Mouse (Mus musculus) olfactory bulb, adult 2 months (tissue): ENCODE results near the gene Unc5cl. TPM values are rescaled to one million over a fixed set of nuclear protein-coding genes. Genes with fewer than 3 reads are reported as not detected.

Experiments used
- H3K27ac ChIP-seq: fragments of 200-500 bp; 2 replicates; pipeline ENCODE4 v1.5.1; 2012; ENCODE audit warnings: low read depth, low read length; ENCODE audit not compliant: insufficient read depth
- H3K4me1 ChIP-seq: fragments of 200-500 bp; 2 replicates; pipeline ENCODE4 v1.6.1; 2012; ENCODE audit warnings: low read length; ENCODE audit not compliant: control insufficient read depth, insufficient read depth
- H3K4me3 ChIP-seq: fragments of 200-500 bp; 2 replicates; pipeline ENCODE4 v1.5.1; 2012; ENCODE audit warnings: mild to moderate bottlenecking, low read depth, low read length, moderate library complexity; ENCODE audit not compliant: insufficient read depth
- CTCF ChIP-seq: fragments of 200-500 bp; IDR thresholded peaks from 2 replicates; pipeline ENCODE4 v1.5.1; 2012; ENCODE audit warnings: low read depth, mild to moderate bottlenecking, low read length, moderate library complexity; ENCODE audit not compliant: insufficient read depth
- POLR2A ChIP-seq: fragments of 200-500 bp; IDR thresholded peaks from 2 replicates; pipeline ENCODE4 v1.6.1; 2012; ENCODE audit warnings: mild to moderate bottlenecking, low read depth, low read length, moderate library complexity; ENCODE audit not compliant: insufficient read depth
- WGBS: fragments of 180-500 bp; shearing (Covaris S2); methylation state at CpG from one replicate; pipeline ENCODE4 v1.1.7; 2018; 5-methylcytosine and 5-hydroxymethylcytosine counted together
- polyA plus RNA-seq: library from polyadenylated mRNA; stranded (reverse); fragments of >200 nt; gene quantifications from 2 replicates; pipeline ENCODE4 v1.2.4, GENCODE M21; 2012; ENCODE audit warnings: low replicate concordance; ENCODE audit not compliant: missing spikeins, insufficient read depth, insufficient read length

Gene Unc5cl
- polyA plus RNA-seq, 1 experiment = not detected

DNA sequence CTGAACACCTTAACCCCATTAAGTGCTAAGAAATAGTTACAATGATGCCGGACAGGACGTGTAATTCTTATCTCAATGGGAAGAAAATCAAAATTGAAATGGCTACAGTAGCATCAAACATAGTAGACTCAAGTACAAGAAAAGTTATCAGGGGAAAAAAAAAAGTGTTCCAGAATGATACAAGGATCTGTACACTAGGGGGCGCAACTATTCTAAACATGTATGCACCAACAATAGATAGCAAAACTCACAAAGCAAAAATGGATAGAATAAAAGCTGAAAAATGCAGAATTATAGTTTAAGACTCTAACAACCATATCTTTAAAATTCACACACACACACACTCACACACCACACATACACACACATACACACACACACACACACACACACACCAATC is 134.0 kb downstream of the Unc5cl start:
- Histone ChIP-seq H3K27ac (no peak overlapping the region), H3K4me1 (peaks cover 10% of the 10 kb centered on the region), H3K4me3 (no peak overlapping the region)
- 74% methylated on average over 3 of the region's 3 CpGs for WGBS
- TF ChIP-seq CTCF = no peak
- TF ChIP-seq POLR2A = no peak

Other genes starting within 250 kb of the Unc5cl start
- not detected in 2 replicates for gene Trem1, start 222.1 kb upstream of the Unc5cl start, polyA plus RNA-seq
- gene Trem3, start 207.1 kb upstream of the Unc5cl start, polyA plus RNA-seq = not detected in 2 replicates
- not detected in 2 replicates for gene Treml4, start 190.6 kb upstream of the Unc5cl start, polyA plus RNA-seq
- not detected in 2 replicates for gene Treml2, start 155.4 kb upstream of the Unc5cl start, polyA plus RNA-seq
- not detected in 2 replicates for gene B430306N03Rik, start 138.8 kb upstream of the Unc5cl start, polyA plus RNA-seq
- gene Trem2, start 108.5 kb upstream of the Unc5cl start, polyA plus RNA-seq = not detected in 2 replicates
- gene Treml1, start 95.0 kb upstream of the Unc5cl start, polyA plus RNA-seq = not detected in 2 replicates
- gene Nfya, start 45.0 kb upstream of the Unc5cl start, polyA plus RNA-seq = not detected in 2 replicates
- gene Oard1, start 44.9 kb upstream of the Unc5cl start, polyA plus RNA-seq = not detected in 2 replicates
- not detected in 2 replicates for gene Apobec2, start 22.0 kb upstream of the Unc5cl start, polyA plus RNA-seq
- gene Tspo2, start 3.4 kb upstream of the Unc5cl start, polyA plus RNA-seq = not detected in 2 replicates